Mouse (Mus musculus) thymus, adult 2 months (tissue): ENCODE data around the gene Ppat.

Experiments
- CTCF ChIP-seq: fragments of 200-500 bp; IDR thresholded peaks from 2 replicates; pipeline ENCODE4 v1.5.1; 2012; ENCODE audit warnings: mild to moderate bottlenecking, control low read depth, low read length, moderate library complexity, borderline replicate concordance; ENCODE audit not compliant: control insufficient read depth, poor library complexity, insufficient read depth; ENCODE audit errors: extremely low read depth
- POLR2A ChIP-seq: fragments of 200-500 bp; IDR thresholded peaks from 2 replicates; pipeline ENCODE4 v1.6.1; 2012; ENCODE audit warnings: mild to moderate bottlenecking, low read length, control low read depth, moderate library complexity; ENCODE audit not compliant: control insufficient read depth, poor library complexity, insufficient read depth; ENCODE audit errors: extremely low read depth

- TF ChIP-seq POLR2A (no peak), CTCF (no peak)
Measured at GRCm38 (mm10) chr5:76902131-76902530, 49.2 kb downstream of the Ppat start.
